Mouse (Mus musculus) thymus, postnatal 10 days (tissue): ENCODE data around the gene Nkx1-1.

Source experiments
- DNase-seq, 2 experiments: peaks; one replicate each; pipeline ENCODE4 v3.0.0; 2021; ENCODE audit warnings: low spot score in 2 of 2

Nkx1-1 gene

GRCm38 (mm10) chr5:33420313-33420712 lies 13.5 kb downstream of the Nkx1-1 start:
- no peak for DNase-seq

GRCm38 (mm10) chr5:33400819-33401218 lies 33.0 kb downstream of the Nkx1-1 start:
- DNase-seq: no peak

- DNase-seq: no peak
Observed at GRCm38 (mm10) chr5:33396828-33397227, 36.9 kb downstream of the Nkx1-1 start.

GRCm38 (mm10) chr5:33395693-33396092 lies 38.1 kb downstream of the Nkx1-1 start:
- no peak for DNase-seq

- DNase-seq: peak; percentile 55 to 74
Observed at GRCm38 (mm10) chr5:33393803-33394202, 40.0 kb downstream of the Nkx1-1 start.

GRCm38 (mm10) chr5:33387550-33387949 lies 46.2 kb downstream of the Nkx1-1 start:
- no peak for DNase-seq
